Mouse (Mus musculus): Measurements from ENCODE around the gene Napa.

Gene Napa

GRCm38 (mm10) chr7:16098021-16099017, at the start of gene Napa:
Gene Napa, plus strand, starts transcription at chr7:16098458.
- DNase-seq: peak; percentile 100

GRCm38 (mm10) chr7:16048675-16049575, 49.3 kb upstream of the Napa start:
- peak; percentile 89 for DNase-seq

- peak; percentile 90 for DNase-seq
These were observed 48.7 kb upstream of the Napa start for GRCm38 (mm10) chr7:16049576-16049915.

- DNase-seq: peak; percentile 90
These were observed 47.7 kb upstream of the Napa start for GRCm38 (mm10) chr7:16050600-16050999.

- peak; percentile 98 for DNase-seq
These were observed 46.2 kb upstream of the Napa start for GRCm38 (mm10) chr7:16051883-16052595.

- DNase-seq: peak; percentile 100
These were observed 45.6 kb upstream of the Napa start for GRCm38 (mm10) chr7:16052684-16053083.

GRCm38 (mm10) chr7:16053105-16053504, 45.2 kb upstream of the Napa start:
- DNase-seq: no peak

GRCm38 (mm10) chr7:16054966-16055365, 43.3 kb upstream of the Napa start:
- DNase-seq: peak; percentile 81

- peak; percentile 80 for DNase-seq
These were observed 42.6 kb upstream of the Napa start for GRCm38 (mm10) chr7:16055665-16056064.

- no peak for DNase-seq
These were observed 41.7 kb upstream of the Napa start for GRCm38 (mm10) chr7:16056459-16057135.

GRCm38 (mm10) chr7:16057136-16057534, 41.1 kb upstream of the Napa start:
- DNase-seq: peak; percentile 82

- peak; percentile 79 for DNase-seq
These were observed 36.8 kb upstream of the Napa start, which contains the start of gene Zfp541 for GRCm38 (mm10) chr7:16061219-16062098. Gene Zfp541, plus strand, starts transcription at chr7:16061814.

GRCm38 (mm10) chr7:16062099-16062420, 36.2 kb upstream of the Napa start:
- peak; percentile 82 for DNase-seq

GRCm38 (mm10) chr7:16063490-16063889, 34.8 kb upstream of the Napa start:
- no peak for DNase-seq

GRCm38 (mm10) chr7:16070846-16071245, 27.4 kb upstream of the Napa start:
- no peak for DNase-seq

GRCm38 (mm10) chr7:16071906-16072305, 26.4 kb upstream of the Napa start:
- DNase-seq: no peak

GRCm38 (mm10) chr7:16079947-16080346, 18.3 kb upstream of the Napa start:
- DNase-seq: no peak

GRCm38 (mm10) chr7:16080581-16080980, 17.7 kb upstream of the Napa start:
- peak; percentile 84 for DNase-seq

- DNase-seq: peak; percentile 73
These were observed 14.9 kb upstream of the Napa start for GRCm38 (mm10) chr7:16083361-16083760.

- DNase-seq: no peak
These were observed 10.7 kb upstream of the Napa start for GRCm38 (mm10) chr7:16087587-16087986.

- no peak for DNase-seq
These were observed 3.7 kb upstream of the Napa start for GRCm38 (mm10) chr7:16094592-16094991.

Data from heart, adult 11 months (tissue).